Mouse (Mus musculus) ES-E14 (cell line): ENCODE results near the gene Col25a1.

Experiments
- CHD2 ChIP-seq: IDR thresholded peaks from 2 replicates; pipeline ENCODE4 v1.6.1; 2014; ENCODE audit warnings: mild to moderate bottlenecking, low read depth, low read length, inconsistent platforms
- HCFC1 ChIP-seq: IDR thresholded peaks from 2 replicates; pipeline ENCODE4 v1.6.1; 2012; ENCODE audit warnings: low read length, inconsistent platforms, borderline replicate concordance; ENCODE audit not compliant: insufficient read depth
- MAFK ChIP-seq: IDR thresholded peaks from 2 replicates; pipeline ENCODE4 v1.6.1; 2014; ENCODE audit warnings: mild to moderate bottlenecking, low read depth, low read length, inconsistent platforms; ENCODE audit not compliant: insufficient read depth
- ZC3H11A ChIP-seq: IDR thresholded peaks from 2 replicates; pipeline ENCODE4 v1.6.1; 2012; ENCODE audit warnings: low read depth, mild to moderate bottlenecking, inconsistent platforms, low read length, borderline replicate concordance
- ZNF384 ChIP-seq: IDR thresholded peaks from 2 replicates; pipeline ENCODE4 v1.6.1; 2012; ENCODE audit warnings: low read depth, low read length, inconsistent platforms

DNA sequence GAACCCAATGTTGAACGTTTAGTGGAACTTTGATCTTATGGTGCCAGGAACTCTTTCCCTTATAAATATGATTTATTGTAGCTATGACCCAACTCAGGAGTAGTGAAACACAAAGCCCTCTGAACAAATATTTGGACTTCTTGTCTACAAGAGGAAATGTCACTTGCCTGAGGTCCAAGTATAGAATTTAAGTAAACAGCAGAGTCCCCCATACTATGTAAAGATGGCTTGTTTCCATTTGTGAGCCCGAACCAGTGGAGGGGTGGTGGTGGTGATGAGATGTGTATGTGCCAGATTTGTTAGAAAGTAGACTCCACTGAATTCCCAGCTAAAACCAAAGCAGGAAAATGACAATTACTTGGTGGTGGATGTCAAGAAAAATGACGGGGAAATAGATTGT is 169.2 kb downstream of the Col25a1 start:
- TF ChIP-seq HCFC1 (no peak), MAFK (no peak), ZC3H11A (no peak), CHD2 (no peak), ZNF384 (no peak)
